Mouse (Mus musculus) layer of hippocampus, adult 6 months (tissue): ENCODE results near the gene Olfr618. TPM values are rescaled to one million over a fixed set of nuclear protein-coding genes. Genes with fewer than 3 reads are reported as not detected.

Experiments
- long read RNA-seq, 2 experiments: library from polyadenylated mRNA; unstranded; transcript quantifications; one replicate each; pipeline ENCODE4 v2.0.0; 2019 to 2020
- microRNA-seq: library from miRNA; unstranded; fragments of <30 nt; microRNA quantifications from one replicate; pipeline ENCODE4 v1.2.0, GENCODE M21; 2020
- polyA plus RNA-seq: library from polyadenylated mRNA; unstranded; fragments of <200 nt; fragmentation: Nextera tagmentation; gene quantifications from 2 replicates; pipeline ENCODE4 v1.2.3, GENCODE M21; 2021

Gene Olfr618
- not detected in 2 replicates for polyA plus RNA-seq
- long read RNA-seq, experiment 1 = 0 reads
- long read RNA-seq, experiment 2 = 0 reads

DNA sequence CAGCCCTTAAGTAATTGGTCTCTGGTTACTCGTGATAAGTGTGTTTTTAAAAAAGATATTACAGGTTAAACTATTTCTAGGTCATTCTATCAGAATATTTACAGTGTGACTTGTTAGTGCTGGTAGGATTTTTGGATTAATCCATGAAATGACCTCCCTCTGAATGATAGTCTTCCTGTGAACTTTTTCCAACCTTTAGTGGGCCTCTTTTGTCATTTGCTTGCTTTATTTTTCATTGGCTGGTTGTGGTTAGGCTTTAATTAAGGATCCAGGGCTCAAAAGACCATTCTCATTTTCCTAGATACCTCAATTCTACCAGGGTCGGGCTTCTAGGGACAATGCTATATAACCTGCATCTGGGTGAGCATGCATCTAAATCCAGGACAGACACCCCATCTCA lies at the start of gene Olfr618:
Gene Olfr618, plus strand, starts transcription at position 301 of the 400 bp plus-strand sequence.

DNA sequence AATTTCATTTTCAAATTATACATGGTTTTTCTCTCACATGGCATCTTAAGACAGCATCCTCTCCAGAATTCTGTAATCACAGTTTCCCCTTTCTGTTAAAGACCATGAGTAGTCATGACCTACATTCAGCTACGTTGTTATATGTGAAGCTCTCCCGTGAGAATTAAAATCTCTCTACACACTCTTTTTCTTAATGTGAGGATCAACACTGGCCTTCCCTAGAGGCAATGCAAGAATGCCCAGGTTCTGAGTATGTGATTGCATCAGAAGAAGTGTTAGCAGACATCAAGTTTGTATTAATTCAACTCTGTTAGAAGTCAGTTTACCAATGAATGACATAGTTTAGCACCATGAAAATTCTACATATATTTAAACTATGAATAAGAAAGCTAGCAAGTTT lies 47.3 kb upstream of the Olfr618 start, which contains the start of gene Olfr612:
Gene Olfr612, minus strand, starts transcription at position 101 of the 400 bp plus-strand sequence.

DNA sequence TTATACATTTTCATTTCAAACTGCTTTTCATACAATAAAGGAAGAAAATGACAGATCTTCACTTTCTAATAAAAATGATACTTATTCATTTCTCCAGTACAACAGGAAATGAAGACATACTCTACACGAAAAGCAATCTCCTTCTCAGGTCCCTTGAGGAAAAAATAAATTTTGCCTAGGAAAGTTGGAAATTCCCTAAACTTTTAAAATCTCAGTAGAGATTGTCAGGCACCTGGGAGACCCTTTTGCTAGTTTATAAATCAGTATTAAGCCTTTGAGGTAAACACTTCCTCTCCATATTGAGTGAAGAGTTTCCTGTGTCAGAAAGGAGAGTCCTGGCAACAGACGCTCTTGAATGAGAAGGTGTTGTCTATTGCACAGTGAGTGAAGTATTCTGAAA lies 42.1 kb upstream of the Olfr618 start, which contains the start of gene Olfr613:
Gene Olfr613, plus strand, starts transcription at position 301 of the 400 bp plus-strand sequence.

DNA sequence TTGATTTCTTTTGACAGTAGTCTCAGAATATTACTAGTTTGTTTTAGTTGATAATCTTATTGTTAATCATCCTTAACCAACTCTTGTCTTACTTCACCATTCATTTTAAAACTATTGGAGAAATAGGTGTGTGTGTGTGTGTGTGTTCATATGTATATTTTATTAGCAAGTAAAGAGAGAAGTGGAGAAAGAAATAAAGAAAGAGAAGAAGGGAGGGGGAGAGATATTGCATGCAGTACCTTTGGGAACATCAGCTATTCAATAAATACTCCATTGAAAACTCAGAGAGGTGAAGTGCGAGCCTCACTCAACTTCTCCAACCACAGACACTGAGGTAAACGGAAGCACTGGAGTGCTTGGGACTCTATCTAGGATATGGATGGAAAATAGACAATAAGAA lies 34.1 kb upstream of the Olfr618 start, which contains the start of gene Olfr615:
Gene Olfr615, plus strand, starts transcription at position 301 of the 400 bp plus-strand sequence.

DNA sequence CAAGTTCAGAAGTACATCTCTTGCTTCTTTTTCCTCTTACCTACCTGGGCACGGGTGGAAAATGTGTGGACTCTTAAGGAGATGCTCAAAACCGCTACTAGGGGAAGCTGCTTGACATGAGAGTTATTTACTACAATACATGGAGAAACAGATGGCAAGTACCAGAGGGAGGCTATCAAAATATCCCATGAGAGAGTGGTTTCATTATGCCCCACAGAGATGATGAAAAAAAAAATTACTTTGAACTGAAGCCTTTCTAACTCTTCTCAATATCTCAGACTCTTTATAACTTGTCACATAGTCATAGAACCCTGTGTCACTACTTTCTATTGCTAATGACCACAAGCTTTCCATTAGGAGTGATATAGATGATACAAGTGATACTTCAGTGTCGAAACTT lies 20.9 kb upstream of the Olfr618 start, which contains the start of gene Olfr616:
Gene Olfr616, minus strand, starts transcription at position 101 of the 400 bp plus-strand sequence.

DNA sequence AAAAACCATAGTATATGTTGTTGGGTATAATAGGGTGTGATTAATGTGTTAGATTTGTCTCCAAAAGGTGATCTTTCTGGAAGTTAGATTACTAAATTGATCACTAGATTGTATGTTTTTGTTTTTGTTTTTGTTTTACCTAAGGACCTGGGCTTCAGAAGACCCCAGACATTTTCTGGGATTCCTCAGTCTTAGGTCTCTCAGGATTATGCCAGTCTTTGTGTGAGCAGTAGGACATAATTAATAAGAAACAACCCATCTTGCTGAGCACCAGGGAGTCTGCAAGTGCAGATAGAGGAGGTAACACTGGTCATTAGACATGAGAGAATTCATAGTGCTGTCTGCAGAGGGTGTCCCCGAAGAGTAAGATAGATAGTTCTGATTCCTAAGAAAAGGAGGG lies 17.1 kb upstream of the Olfr618 start, which contains the start of gene Olfr617:
Gene Olfr617, plus strand, starts transcription at position 301 of the 400 bp plus-strand sequence.

DNA sequence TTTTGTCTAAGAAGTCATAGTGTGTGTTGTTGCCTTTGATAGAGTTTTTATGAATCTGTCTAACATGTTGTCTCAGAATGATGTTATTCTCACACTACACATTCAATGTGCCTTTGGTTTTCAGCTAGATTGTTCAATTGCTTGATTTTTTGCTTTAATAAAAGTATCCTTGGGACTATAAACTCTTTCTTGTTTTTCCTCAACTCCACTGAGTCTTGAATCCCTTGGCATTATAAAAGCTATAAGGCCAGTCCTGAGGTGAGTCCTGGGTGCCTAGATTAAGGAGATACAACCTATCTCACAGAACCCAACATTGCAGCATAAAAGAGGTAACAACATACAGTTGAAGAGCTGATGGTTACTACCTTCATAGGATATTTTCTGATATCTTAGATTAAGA lies 10.4 kb downstream of the Olfr618 start, which contains the start of gene Olfr619:
Gene Olfr619, plus strand, starts transcription at position 301 of the 400 bp plus-strand sequence.

DNA sequence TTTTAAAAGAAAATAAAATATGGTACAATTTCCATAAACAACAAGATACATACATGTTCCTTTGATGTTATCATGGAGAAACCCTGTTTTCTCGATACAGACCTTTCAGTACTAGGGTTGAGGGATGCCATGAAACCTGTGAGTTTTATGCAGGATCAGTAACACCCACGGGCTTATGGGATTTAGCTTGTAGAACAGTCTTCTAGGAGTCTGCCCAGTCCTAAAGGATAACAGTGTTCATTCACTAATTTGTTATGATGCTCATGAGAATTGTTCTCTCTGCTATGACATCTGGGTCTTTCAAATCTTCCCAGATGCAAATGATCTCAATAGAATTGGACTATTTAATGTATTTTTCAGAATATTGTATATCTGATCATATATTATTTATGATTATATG lies 22.5 kb downstream of the Olfr618 start, which contains the start of gene Olfr620:
Gene Olfr620, minus strand, starts transcription at position 101 of the 400 bp plus-strand sequence.

DNA sequence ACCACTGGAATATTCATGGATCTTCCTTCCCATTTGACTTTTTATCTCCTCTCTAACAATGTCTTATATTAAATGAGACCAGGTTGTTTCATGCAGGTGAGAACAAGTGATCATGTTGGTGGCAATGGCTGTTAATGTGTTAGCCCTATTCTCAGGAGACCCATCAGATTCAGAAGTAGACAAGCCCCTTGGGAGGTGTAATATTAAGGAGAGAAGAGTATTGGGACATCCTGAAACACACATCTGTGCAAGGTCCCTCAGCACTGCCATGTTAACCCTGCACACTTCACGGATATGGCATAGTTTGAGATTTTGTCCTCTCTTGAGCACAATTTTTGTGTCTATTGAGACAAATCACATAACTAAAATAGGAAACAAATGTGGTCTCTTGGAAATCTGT lies 52.7 kb downstream of the Olfr618 start, which contains the start of gene Olfr622:
Gene Olfr622, minus strand, starts transcription at position 101 of the 400 bp plus-strand sequence.

Small RNAs within 50 kb of the gene (microRNA-seq; reads per million reads assigned to microRNA genes)
- gene Gm26506 = not detected

Other genes starting within 250 kb of the Olfr618 start
- not detected in 2 replicates for gene Olfr600, start 240.4 kb upstream of the Olfr618 start, polyA plus RNA-seq
- gene Olfr601, start 227.4 kb upstream of the Olfr618 start, polyA plus RNA-seq = not detected in 2 replicates
- gene Olfr603, start 203.9 kb upstream of the Olfr618 start, polyA plus RNA-seq = not detected in 2 replicates
- not detected in 2 replicates for gene Usp17lc, start 175.0 kb upstream of the Olfr618 start, polyA plus RNA-seq
- gene Olfr605, start 144.7 kb upstream of the Olfr618 start, polyA plus RNA-seq = not detected in 2 replicates
- not detected in 2 replicates for gene Olfr606, start 141.1 kb upstream of the Olfr618 start, polyA plus RNA-seq
- not detected in 2 replicates for gene Olfr607, start 126.0 kb upstream of the Olfr618 start, polyA plus RNA-seq
- gene Olfr608, start 120.2 kb upstream of the Olfr618 start, polyA plus RNA-seq = not detected in 2 replicates
- not detected in 2 replicates for gene Olfr609, start 92.0 kb upstream of the Olfr618 start, polyA plus RNA-seq
- not detected in 2 replicates for gene Olfr610, start 78.0 kb upstream of the Olfr618 start, polyA plus RNA-seq
- not detected in 2 replicates for gene Olfr611, start 69.3 kb upstream of the Olfr618 start, polyA plus RNA-seq
- gene Olfr612, start 47.4 kb upstream of the Olfr618 start, polyA plus RNA-seq = not detected in 2 replicates
- not detected in 2 replicates for gene Olfr613, start 42.0 kb upstream of the Olfr618 start, polyA plus RNA-seq
- not detected in 2 replicates for gene Olfr615, start 34.0 kb upstream of the Olfr618 start, polyA plus RNA-seq
- gene Olfr616, start 21.0 kb upstream of the Olfr618 start, polyA plus RNA-seq = not detected in 2 replicates
- not detected in 2 replicates for gene Olfr617, start 17.0 kb upstream of the Olfr618 start, polyA plus RNA-seq
- not detected in 2 replicates for gene Olfr619, start 10.5 kb downstream of the Olfr618 start, polyA plus RNA-seq
- not detected in 2 replicates for gene Olfr620, start 22.4 kb downstream of the Olfr618 start, polyA plus RNA-seq
- not detected in 2 replicates for gene Olfr622, start 52.6 kb downstream of the Olfr618 start, polyA plus RNA-seq
- gene Olfr623, start 73.6 kb downstream of the Olfr618 start, polyA plus RNA-seq = not detected in 2 replicates
- not detected in 2 replicates for gene Olfr624, start 81.1 kb downstream of the Olfr618 start, polyA plus RNA-seq
- not detected in 2 replicates for gene Olfr625-ps1, start 92.6 kb downstream of the Olfr618 start, polyA plus RNA-seq
- not detected in 2 replicates for gene Olfr243, start 124.6 kb downstream of the Olfr618 start, polyA plus RNA-seq
- gene Olfr628, start 140.3 kb downstream of the Olfr618 start, polyA plus RNA-seq = not detected in 2 replicates
- gene Olfr629, start 154.8 kb downstream of the Olfr618 start, polyA plus RNA-seq = not detected in 2 replicates
- not detected in 2 replicates for gene Olfr630, start 167.2 kb downstream of the Olfr618 start, polyA plus RNA-seq
- gene Olfr69, start 181.5 kb downstream of the Olfr618 start, polyA plus RNA-seq = not detected in 2 replicates
- not detected in 2 replicates for gene Olfr68, start 189.6 kb downstream of the Olfr618 start, polyA plus RNA-seq
- gene Olfr67, start 201.7 kb downstream of the Olfr618 start, polyA plus RNA-seq = not detected in 2 replicates
- 0.80 and 2.0 TPM in 2 replicates for gene Hbb-bt, start 223.9 kb downstream of the Olfr618 start, polyA plus RNA-seq
- 6.5 and 12.6 TPM in 2 replicates for gene Hbb-bs, start 238.0 kb downstream of the Olfr618 start, polyA plus RNA-seq